Mouse (Mus musculus) cerebellum, postnatal 36 days (tissue): ENCODE results near the gene Bola3.
"Not testable (repeated sequence)": the region's sequence is repeated elsewhere in the genome, so short reads cannot be mapped to it uniquely, and the experiment has no call there.

Experiments used
- DNase-seq, 2 experiments: peaks; one replicate each; pipeline ENCODE4 v3.0.0; 2021 to 2022; ENCODE audit warnings: mixed read lengths in 2 of 2

Bola3 gene

DNA sequence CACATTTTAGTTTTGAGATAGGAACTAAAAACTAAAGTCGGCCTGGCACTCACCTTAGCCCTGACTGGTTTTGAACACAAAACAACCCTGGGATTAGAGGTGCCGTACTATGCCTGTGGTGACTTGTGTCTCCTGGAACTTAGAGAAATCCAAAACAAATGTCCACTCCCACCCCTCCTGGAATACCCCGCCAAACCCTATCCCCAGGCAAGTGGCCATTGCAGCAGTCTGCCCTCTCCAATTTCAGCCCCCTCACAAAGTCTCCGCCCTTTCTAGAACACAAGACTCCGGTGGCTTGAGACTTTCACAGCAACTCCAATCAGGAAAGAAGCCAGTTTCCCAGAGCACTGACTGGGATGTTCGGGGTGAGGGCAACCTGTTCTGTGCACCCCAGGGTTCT lies at the start of gene Bola3:
Gene Bola3, plus strand, starts transcription at position 275 of the 400 bp plus-strand sequence.
- DNase-seq = no peak

- DNase-seq = no peak
These were observed 48.3 kb upstream of the Bola3 start for GRCm38 (mm10) chr6:83300447-83301229.

GRCm38 (mm10) chr6:83301294-83301693 lies 47.7 kb upstream of the Bola3 start:
- no peak for DNase-seq

GRCm38 (mm10) chr6:83302264-83302663 lies 46.7 kb upstream of the Bola3 start:
- DNase-seq = no peak

GRCm38 (mm10) chr6:83309017-83309416 lies 39.9 kb upstream of the Bola3 start:
- DNase-seq = no peak

GRCm38 (mm10) chr6:83311206-83311605 lies 37.7 kb upstream of the Bola3 start:
- no peak for DNase-seq

DNA sequence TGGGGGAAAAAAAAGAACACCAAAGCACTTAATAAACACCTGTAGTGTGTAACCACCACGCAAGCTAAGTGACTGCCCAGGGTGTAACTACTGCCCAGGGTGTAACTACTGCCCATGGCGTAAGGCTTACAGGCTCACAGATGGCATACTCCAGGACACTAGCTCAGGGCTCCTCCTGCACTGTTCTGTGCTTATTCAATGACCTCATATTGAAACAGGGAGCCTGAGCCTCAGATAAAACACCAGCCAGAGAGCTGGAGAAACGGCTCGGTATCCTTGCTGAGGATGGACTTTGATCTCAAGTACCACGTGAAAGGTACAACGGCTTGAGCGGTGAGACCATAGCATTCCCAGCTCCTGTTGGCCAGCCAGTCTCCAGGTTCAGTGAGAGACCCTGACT lies 36.9 kb upstream of the Bola3 start:
- DNase-seq = no peak

- DNase-seq = no peak
These were observed 36.4 kb upstream of the Bola3 start for GRCm38 (mm10) chr6:83312514-83312913.

GRCm38 (mm10) chr6:83315293-83315692 lies 33.7 kb upstream of the Bola3 start:
- no peak for DNase-seq

DNA sequence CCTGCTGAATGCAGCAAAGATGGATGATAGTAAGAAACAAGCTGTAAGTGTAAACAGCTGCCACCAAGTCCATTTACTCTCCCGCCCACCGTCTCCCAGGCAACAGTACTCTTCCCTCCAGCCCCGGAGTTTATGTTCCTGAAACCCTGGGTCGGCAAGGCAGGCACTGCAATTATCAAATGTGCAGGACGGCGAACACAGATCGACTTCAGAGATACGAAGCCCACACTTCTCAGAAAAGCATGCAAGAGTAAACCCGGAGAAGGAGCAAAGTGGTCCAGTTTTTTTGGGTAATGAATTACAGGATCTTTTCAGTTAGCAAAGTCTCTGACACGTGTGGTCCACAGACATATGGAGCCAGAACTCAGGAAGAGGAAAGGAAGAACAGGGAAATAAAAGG lies 32.9 kb upstream of the Bola3 start:
- DNase-seq = no peak

- peak; percentile 91 to 92 for DNase-seq
These were observed 31.7 kb upstream of the Bola3 start for GRCm38 (mm10) chr6:83317108-83317741.

GRCm38 (mm10) chr6:83321927-83322326 lies 27.0 kb upstream of the Bola3 start:
- DNase-seq = no peak

- no peak for DNase-seq
These were observed 26.2 kb upstream of the Bola3 start for GRCm38 (mm10) chr6:83322794-83323193.

- DNase-seq = no peak
These were observed 25.1 kb upstream of the Bola3 start for GRCm38 (mm10) chr6:83323652-83324419.

- DNase-seq = peak; percentile 93 to 94
These were observed 23.2 kb upstream of the Bola3 start, which contains the start of the genes Mthfd2 and Mob1a for GRCm38 (mm10) chr6:83325525-83326393. Gene Mthfd2, minus strand, starts transcription at chr6:83325908. Gene Mob1a, plus strand, starts transcription at chr6:83326016.

DNA sequence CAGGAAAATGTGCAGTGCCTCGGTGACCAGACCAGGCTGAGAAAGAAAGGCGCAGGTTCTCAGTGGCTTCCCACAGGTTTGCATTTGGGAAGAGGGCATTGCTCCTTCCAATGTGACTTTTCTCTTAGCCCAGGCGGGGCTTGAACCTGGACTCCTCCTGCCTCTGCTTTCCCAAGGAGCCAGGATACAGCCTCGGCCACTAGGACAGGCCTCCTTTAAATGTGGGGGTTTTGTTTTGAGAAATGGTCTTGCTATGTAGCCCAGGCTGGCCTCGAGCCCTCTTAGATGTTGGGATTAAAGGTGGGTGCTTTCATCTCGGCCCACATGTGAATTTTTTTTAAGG lies 22.6 kb upstream of the Bola3 start:
- no peak for DNase-seq

DNA sequence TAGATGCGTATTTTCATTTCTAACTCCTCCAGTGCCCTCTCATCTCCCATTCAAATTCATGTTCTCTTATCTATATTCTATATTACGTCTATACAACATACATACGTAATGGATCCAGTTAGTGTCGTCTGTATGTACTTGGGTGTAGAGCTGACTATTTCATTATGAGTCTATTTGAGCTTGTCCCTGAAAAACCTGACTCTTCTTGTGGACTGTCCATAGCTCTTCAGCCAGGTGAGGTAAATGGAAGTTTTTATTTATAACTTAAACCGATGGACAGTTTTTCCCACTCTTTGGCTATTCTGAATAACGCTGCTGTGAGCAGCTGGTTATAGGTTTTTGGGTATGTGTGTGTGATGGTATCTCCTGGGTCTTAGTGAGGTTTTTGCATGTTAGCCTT lies 22.2 kb upstream of the Bola3 start:
- DNase-seq = no peak

DNA sequence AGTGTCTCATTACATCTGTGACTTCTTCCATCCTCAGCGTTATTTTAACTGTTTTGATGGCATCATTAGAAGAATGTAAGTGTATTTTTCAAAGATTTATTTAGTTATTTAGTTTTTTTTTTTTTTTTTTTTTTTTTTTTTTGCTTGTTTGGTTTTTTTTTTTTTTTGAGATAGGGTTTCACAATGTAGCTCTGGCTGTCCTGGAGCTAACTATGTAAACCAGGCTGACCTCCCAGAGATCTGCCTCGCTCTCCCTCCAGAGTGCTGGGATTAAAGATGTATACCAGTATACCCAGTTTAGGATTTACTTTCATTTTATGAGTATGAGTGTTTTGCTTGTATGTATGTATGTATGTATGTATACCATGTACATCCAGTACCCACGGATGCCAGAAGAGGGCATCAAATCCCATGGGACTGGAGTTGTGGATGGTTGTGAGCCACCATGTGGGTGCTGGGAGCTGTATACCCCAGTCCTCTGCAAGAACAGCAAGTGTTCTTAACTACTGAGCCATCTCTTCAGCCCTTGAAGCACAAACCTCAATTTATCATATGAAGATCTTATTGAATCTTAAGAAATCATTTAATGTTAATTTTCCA lies 21.3 kb upstream of the Bola3 start:
- no peak for DNase-seq

DNA sequence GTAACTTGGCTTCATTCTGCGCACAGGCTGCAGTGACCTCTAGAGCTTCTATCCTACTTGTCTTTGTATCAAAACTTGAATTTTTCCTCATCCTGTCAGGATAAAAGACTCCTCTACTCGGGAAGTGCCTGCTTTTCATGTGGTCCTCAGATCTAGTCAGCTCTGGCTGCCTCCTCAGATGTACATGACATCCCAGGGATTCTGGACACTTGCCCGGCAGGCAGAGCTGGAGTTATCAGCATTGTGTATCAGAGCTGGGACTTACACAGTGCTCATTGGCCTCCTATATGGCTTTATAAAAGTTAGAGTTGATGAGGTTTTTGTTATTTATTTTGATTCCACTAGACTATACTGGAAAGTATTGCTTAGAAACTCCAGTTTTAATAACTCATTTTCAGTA lies 7.6 kb upstream of the Bola3 start:
- DNase-seq = peak; percentile 69 to 72

GRCm38 (mm10) chr6:83342957-83343356 lies 6.0 kb upstream of the Bola3 start:
- peak in 1 of 2 experiments; percentile 41 for DNase-seq

GRCm38 (mm10) chr6:83345285-83345684 lies 3.7 kb upstream of the Bola3 start:
- DNase-seq = not testable (repeated sequence)

GRCm38 (mm10) chr6:83347916-83348315 lies 1.0 kb upstream of the Bola3 start:
- DNase-seq = no peak
